Mouse (Mus musculus): ENCODE results near the gene Rab3ip. TPM values are rescaled to one million over a fixed set of nuclear protein-coding genes. Genes with fewer than 3 reads are reported as not detected.

Rab3ip gene
- polyA plus RNA-seq, 1 experiment from 2014 or later = 47.3 TPM

GRCm38 (mm10) chr10:116928826-116929225 lies 21.7 kb downstream of the Rab3ip start:
- peaks cover 84% of the 10 kb centered on the region for H3K36me3 ChIP-seq
- WGBS = 90% methylated on average over 3 of the region's 3 CpGs

GRCm38 (mm10) chr10:116926428-116927113 lies 24.0 kb downstream of the Rab3ip start:
- no peaks in the 10 kb centered on the region for H3K27me3 ChIP-seq (ENCODE audit: low read depth, poor library complexity, severe bottlenecking)
- H3K27ac ChIP-seq (replicated peaks) = no peak overlapping the region
- no peak overlapping the region for H3K4me3 ChIP-seq
- H3K36me3 ChIP-seq = peaks cover 82% of the 10 kb centered on the region
- 94% methylated on average over 11 of the region's 11 CpGs for WGBS
- H3K9me3 ChIP-seq (replicated peaks) = no peaks in the 10 kb centered on the region
- H3K4me1 ChIP-seq = no peaks in the 10 kb centered on the region
- DNase-seq (ENCODE audit: low spot score) = no peak

More at GRCm38 (mm10) chr10:116928826-116929225, 21.7 kb downstream of the Rab3ip start:
- no peak overlapping the region for H3K27ac ChIP-seq (replicated peaks)
- H3K27me3 ChIP-seq (ENCODE audit: low read depth, poor library complexity, severe bottlenecking) = no peaks in the 10 kb centered on the region
- no peaks in the 10 kb centered on the region for H3K4me1 ChIP-seq
- no peaks in the 10 kb centered on the region for H3K9me3 ChIP-seq (replicated peaks)
- no peak for DNase-seq (ENCODE audit: low spot score)
- no peak overlapping the region for H3K4me3 ChIP-seq

GRCm38 (mm10) chr10:116923651-116924495 lies 26.7 kb downstream of the Rab3ip start:
- Histone ChIP-seq H3K4me3 (no peak overlapping the region), H3K27me3 (ENCODE audit: low read depth, poor library complexity, severe bottlenecking) (no peaks in the 10 kb centered on the region), H3K9me3 (replicated peaks) (no peaks in the 10 kb centered on the region), H3K27ac (replicated peaks) (no peak overlapping the region), H3K4me1 (no peaks in the 10 kb centered on the region), H3K36me3 (peaks cover 86% of the 10 kb centered on the region)
- 94% methylated on average over 19 of the region's 19 CpGs for WGBS
- no peak for DNase-seq (ENCODE audit: low spot score)

GRCm38 (mm10) chr10:116922161-116922560 lies 28.4 kb downstream of the Rab3ip start:
- Histone ChIP-seq H3K27ac (replicated peaks) (no peak overlapping the region), H3K27me3 (ENCODE audit: low read depth, poor library complexity, severe bottlenecking) (no peaks in the 10 kb centered on the region), H3K36me3 (peaks cover 88% of the 10 kb centered on the region), H3K9me3 (replicated peaks) (no peaks in the 10 kb centered on the region), H3K4me1 (no peaks in the 10 kb centered on the region), H3K4me3 (no peak overlapping the region)
- WGBS = 93% methylated on average over 15 of the region's 15 CpGs
- no peak for DNase-seq (ENCODE audit: low spot score)

- Histone ChIP-seq H3K27ac (replicated peaks) (no peak overlapping the region), H3K4me1 (no peaks in the 10 kb centered on the region), H3K9me3 (replicated peaks) (no peaks in the 10 kb centered on the region), H3K36me3 (peaks cover 87% of the 10 kb centered on the region), H3K4me3 (no peak overlapping the region), H3K27me3 (ENCODE audit: low read depth, poor library complexity, severe bottlenecking) (no peaks in the 10 kb centered on the region)
- DNase-seq (ENCODE audit: low spot score) = no peak
- 95% methylated on average over 15 of the region's 15 CpGs for WGBS
Measured at GRCm38 (mm10) chr10:116921416-116921815, 29.2 kb downstream of the Rab3ip start.

- no peak overlapping the region for H3K4me3 ChIP-seq
- H3K27ac ChIP-seq (replicated peaks) = no peak overlapping the region
- H3K27me3 ChIP-seq (ENCODE audit: low read depth, poor library complexity, severe bottlenecking) = no peaks in the 10 kb centered on the region
- no peaks in the 10 kb centered on the region for H3K9me3 ChIP-seq (replicated peaks)
- DNase-seq (ENCODE audit: low spot score) = no peak
- peaks cover 86% of the 10 kb centered on the region for H3K36me3 ChIP-seq
- WGBS = 94% methylated on average over 8 of the region's 8 CpGs
- no peaks in the 10 kb centered on the region for H3K4me1 ChIP-seq
Measured at GRCm38 (mm10) chr10:116920641-116921040, 29.9 kb downstream of the Rab3ip start.

- H3K4me1 ChIP-seq = no peaks in the 10 kb centered on the region
- H3K4me3 ChIP-seq = no peak overlapping the region
- H3K9me3 ChIP-seq (replicated peaks) = no peaks in the 10 kb centered on the region
- no peak overlapping the region for H3K27ac ChIP-seq (replicated peaks)
- H3K36me3 ChIP-seq = peaks cover 85% of the 10 kb centered on the region
- 91% methylated on average over 25 of the region's 25 CpGs for WGBS
- DNase-seq (ENCODE audit: low spot score) = no peak
- no peaks in the 10 kb centered on the region for H3K27me3 ChIP-seq (ENCODE audit: low read depth, poor library complexity, severe bottlenecking)
Measured at GRCm38 (mm10) chr10:116919368-116920317, 30.9 kb downstream of the Rab3ip start.

GRCm38 (mm10) chr10:116916581-116916980 lies 34.0 kb downstream of the Rab3ip start:
- H3K36me3 ChIP-seq = peaks cover 89% of the 10 kb centered on the region
- 84% methylated on average over 8 of the region's 8 CpGs for WGBS

GRCm38 (mm10) chr10:116915286-116915685 lies 35.3 kb downstream of the Rab3ip start:
- H3K9me3 ChIP-seq (replicated peaks) = no peaks in the 10 kb centered on the region
- no peak overlapping the region for H3K4me3 ChIP-seq
- H3K27ac ChIP-seq (replicated peaks) = no peak overlapping the region
- no peak for DNase-seq (ENCODE audit: low spot score)
- peaks cover 94% of the 10 kb centered on the region for H3K36me3 ChIP-seq
- no peaks in the 10 kb centered on the region for H3K4me1 ChIP-seq
- H3K27me3 ChIP-seq (ENCODE audit: low read depth, poor library complexity, severe bottlenecking) = no peaks in the 10 kb centered on the region
- 95% methylated on average over 8 of the region's 8 CpGs for WGBS

More at GRCm38 (mm10) chr10:116916581-116916980, 34.0 kb downstream of the Rab3ip start:
- Histone ChIP-seq H3K4me1 (no peaks in the 10 kb centered on the region), H3K27ac (replicated peaks) (no peak overlapping the region), H3K9me3 (replicated peaks) (no peaks in the 10 kb centered on the region), H3K27me3 (ENCODE audit: low read depth, poor library complexity, severe bottlenecking) (no peaks in the 10 kb centered on the region), H3K4me3 (no peak overlapping the region)
- DNase-seq (ENCODE audit: low spot score) = no peak

- no peak overlapping the region for H3K4me3 ChIP-seq
- no peaks in the 10 kb centered on the region for H3K9me3 ChIP-seq (replicated peaks)
- no peaks in the 10 kb centered on the region for H3K27me3 ChIP-seq (ENCODE audit: low read depth, poor library complexity, severe bottlenecking)
- no peak for DNase-seq (ENCODE audit: low spot score)
- H3K36me3 ChIP-seq = peaks cover 95% of the 10 kb centered on the region
- H3K27ac ChIP-seq (replicated peaks) = no peak overlapping the region
- H3K4me1 ChIP-seq = no peaks in the 10 kb centered on the region
- 95% methylated on average over 9 of the region's 9 CpGs for WGBS
Measured at GRCm38 (mm10) chr10:116914586-116914985, 36.0 kb downstream of the Rab3ip start.

GRCm38 (mm10) chr10:116913647-116914273 lies 36.8 kb downstream of the Rab3ip start:
- Histone ChIP-seq H3K4me3 (no peak overlapping the region), H3K27ac (replicated peaks) (no peak overlapping the region), H3K27me3 (ENCODE audit: low read depth, poor library complexity, severe bottlenecking) (no peaks in the 10 kb centered on the region), H3K36me3 (peaks cover 96% of the 10 kb centered on the region), H3K9me3 (replicated peaks) (no peaks in the 10 kb centered on the region), H3K4me1 (no peaks in the 10 kb centered on the region)
- no peak for DNase-seq (ENCODE audit: low spot score)
- WGBS = 94% methylated on average over 17 of the region's 17 CpGs

- 92% methylated on average over 9 of the region's 9 CpGs for WGBS
- Histone ChIP-seq H3K9me3 (replicated peaks) (no peaks in the 10 kb centered on the region), H3K4me1 (no peaks in the 10 kb centered on the region), H3K27ac (replicated peaks) (no peak overlapping the region), H3K36me3 (peaks cover 97% of the 10 kb centered on the region), H3K4me3 (no peak overlapping the region), H3K27me3 (ENCODE audit: low read depth, poor library complexity, severe bottlenecking) (no peaks in the 10 kb centered on the region)
- DNase-seq (ENCODE audit: low spot score) = no peak
Measured at GRCm38 (mm10) chr10:116912850-116913249, 37.7 kb downstream of the Rab3ip start.

All from midbrain, embryonic 10.5 days (tissue).